Mouse (Mus musculus) cerebellum, adult 2 months (tissue): ENCODE data around the gene Smpdl3b. TPM values are rescaled to one million over a fixed set of nuclear protein-coding genes. Genes with fewer than 3 reads are reported as not detected.

Experiments used
- DNase-seq, 2 experiments: peaks; one replicate each; pipeline ENCODE4 v3.0.0; 2021
- H3K27ac ChIP-seq: fragments of 200-500 bp; 2 replicates; pipeline ENCODE4 v1.5.1; 2012; ENCODE audit warnings: low read length, control low read depth, inconsistent platforms; ENCODE audit not compliant: insufficient read depth
- H3K27me3 ChIP-seq: fragments of 200-500 bp; 2 replicates; pipeline ENCODE4 v1.6.1; 2012; ENCODE audit warnings: inconsistent platforms, mild to moderate bottlenecking, low read length, moderate library complexity; ENCODE audit not compliant: control insufficient read depth, insufficient read depth
- H3K4me1 ChIP-seq: fragments of 200-500 bp; 2 replicates; pipeline ENCODE4 v1.6.1; 2011; ENCODE audit warnings: low read length; ENCODE audit not compliant: control insufficient read depth, insufficient read depth
- H3K4me3 ChIP-seq: fragments of 200-500 bp; replicated peaks from 2 replicates; pipeline ENCODE3; 2011; ENCODE audit warnings: mild to moderate bottlenecking, low read depth, low read length, control low read depth; ENCODE audit not compliant: insufficient read depth
- CTCF ChIP-seq: fragments of 200-500 bp; IDR thresholded peaks from 2 replicates; pipeline ENCODE4 v1.5.1; 2011; ENCODE audit warnings: low read depth, mild to moderate bottlenecking, control low read depth, low read length, moderate library complexity, borderline replicate concordance; ENCODE audit not compliant: insufficient read depth
- POLR2A ChIP-seq: fragments of 200-500 bp; IDR thresholded peaks from 2 replicates; pipeline ENCODE4 v1.6.1; 2011; ENCODE audit warnings: low read length, control low read depth, borderline replicate concordance; ENCODE audit not compliant: insufficient read depth
- WGBS: fragments of 180-500 bp; shearing (Covaris S2); methylation state at CpG from one replicate; pipeline ENCODE4 v1.1.7; 2018; 5-methylcytosine and 5-hydroxymethylcytosine counted together
- polyA plus RNA-seq: library from polyadenylated mRNA; depleted of rRNA; stranded (reverse); fragments of >200 nt; gene quantifications from 2 replicates; pipeline ENCODE4 v1.2.3, GENCODE M21; 2012; rRNA removed

Smpdl3b gene
- polyA plus RNA-seq, 1 experiment, result 1.9 TPM

DNA sequence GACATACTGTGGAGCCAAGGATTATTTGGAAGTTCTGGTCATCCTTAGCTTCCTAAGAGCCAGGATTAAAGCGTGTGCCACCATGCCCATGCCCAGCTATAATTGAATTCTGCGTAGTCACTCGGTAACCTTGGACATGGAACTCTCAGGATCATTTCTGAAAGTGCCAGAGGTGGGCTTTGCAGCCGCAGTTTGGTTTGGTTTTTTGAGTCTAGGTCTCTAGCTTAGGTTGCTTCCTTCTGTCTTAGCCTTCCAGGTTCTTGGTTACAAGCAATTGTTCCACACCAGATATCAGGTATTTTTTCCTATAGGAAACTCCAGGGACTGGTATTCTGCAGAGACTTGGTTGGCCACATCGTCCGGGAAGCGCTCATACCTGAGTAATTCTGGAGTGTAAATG, 43.9 kb downstream of the Smpdl3b start:
- no peak for DNase-seq
- TF ChIP-seq CTCF (no peak), POLR2A (no peak)
- H3K4me1 ChIP-seq, result no peaks in the 10 kb centered on the region
- WGBS, result 97% methylated on average over 7 of the region's 7 CpGs
- no peak overlapping the region for H3K27ac ChIP-seq
- H3K27me3 ChIP-seq, result no peaks in the 10 kb centered on the region
- no peak overlapping the region for H3K4me3 ChIP-seq

DNA sequence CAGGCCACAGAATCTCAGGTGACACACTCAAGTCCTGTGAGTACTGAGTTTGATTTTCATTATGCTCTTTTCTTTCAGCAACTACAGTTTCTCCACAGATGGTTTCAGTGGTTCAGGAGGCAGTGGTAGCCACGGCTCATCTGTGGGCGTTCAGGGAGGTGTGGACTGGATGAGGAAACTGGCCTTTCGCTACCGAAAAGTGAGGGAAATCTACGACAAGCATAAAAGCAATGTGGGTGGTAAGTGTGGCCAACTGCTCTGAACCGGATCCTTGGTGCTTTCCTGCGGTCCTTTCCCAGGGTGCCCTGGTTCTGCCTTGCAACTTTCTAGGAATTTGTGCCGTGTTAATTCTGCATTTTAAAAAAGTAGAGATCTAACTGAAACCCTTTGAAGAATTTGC, 50.2 kb downstream of the Smpdl3b start:
- WGBS, result 96% methylated on average over 8 of the region's 8 CpGs
- TF ChIP-seq POLR2A (no peak), CTCF (no peak)
- H3K27ac ChIP-seq, result no peak overlapping the region
- no peak for DNase-seq
- H3K4me1 ChIP-seq, result no peaks in the 10 kb centered on the region
- H3K4me3 ChIP-seq, result no peak overlapping the region
- no peaks in the 10 kb centered on the region for H3K27me3 ChIP-seq

DNA sequence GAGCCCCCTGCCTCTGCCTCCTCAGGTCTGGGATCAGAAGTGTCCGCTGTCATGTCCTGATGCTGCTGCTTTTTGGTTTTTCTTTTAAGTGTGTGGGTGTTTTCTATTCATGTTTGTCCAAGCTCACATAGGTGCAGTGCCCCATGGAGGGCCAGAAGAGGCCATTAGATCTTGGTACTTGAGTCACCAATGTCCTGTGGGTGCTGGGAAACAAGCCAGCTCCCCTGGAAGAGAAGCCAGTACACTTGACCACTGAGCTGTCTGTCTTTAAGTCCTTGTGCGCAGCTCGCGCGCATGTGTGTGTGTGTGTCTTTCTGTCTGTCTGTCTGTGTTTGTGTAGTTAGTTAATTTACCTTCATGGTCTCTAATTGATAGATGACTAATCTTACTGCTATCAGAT, 55.0 kb downstream of the Smpdl3b start:
- H3K27ac ChIP-seq, result no peak overlapping the region
- WGBS, result 99% methylated on average over 5 of the region's 5 CpGs
- H3K27me3 ChIP-seq, result no peaks in the 10 kb centered on the region
- no peaks in the 10 kb centered on the region for H3K4me1 ChIP-seq
- no peak for DNase-seq
- no peak overlapping the region for H3K4me3 ChIP-seq
- no peak for TF ChIP-seq CTCF
- TF ChIP-seq POLR2A, result no peak

DNA sequence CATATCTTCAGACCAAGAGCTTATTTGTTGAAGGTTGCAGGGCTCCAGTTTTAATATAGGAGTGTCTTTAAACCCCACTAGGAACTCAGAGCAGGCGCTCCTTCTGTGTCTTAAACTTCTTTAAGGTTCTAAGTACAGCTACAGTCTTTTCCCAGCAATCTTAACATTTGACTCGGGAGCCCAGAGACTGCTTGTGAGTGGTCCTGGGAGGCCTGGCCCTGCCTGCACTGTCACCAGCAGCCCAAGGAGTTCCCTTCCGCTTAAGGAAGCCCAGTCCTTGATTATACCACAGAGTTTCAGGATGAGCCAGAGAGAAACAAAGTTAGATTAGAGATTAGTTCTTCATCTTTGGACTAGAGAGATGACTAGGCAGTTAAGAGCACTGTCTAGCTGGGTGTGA, 63.7 kb downstream of the Smpdl3b start:
- Histone ChIP-seq H3K4me3 (no peak overlapping the region), H3K27ac (no peak overlapping the region), H3K4me1 (no peaks in the 10 kb centered on the region), H3K27me3 (no peaks in the 10 kb centered on the region)
- DNase-seq, result no peak
- WGBS, result 94% methylated on average over 3 of the region's 3 CpGs
- no peak for TF ChIP-seq CTCF
- TF ChIP-seq POLR2A, result no peak

DNA sequence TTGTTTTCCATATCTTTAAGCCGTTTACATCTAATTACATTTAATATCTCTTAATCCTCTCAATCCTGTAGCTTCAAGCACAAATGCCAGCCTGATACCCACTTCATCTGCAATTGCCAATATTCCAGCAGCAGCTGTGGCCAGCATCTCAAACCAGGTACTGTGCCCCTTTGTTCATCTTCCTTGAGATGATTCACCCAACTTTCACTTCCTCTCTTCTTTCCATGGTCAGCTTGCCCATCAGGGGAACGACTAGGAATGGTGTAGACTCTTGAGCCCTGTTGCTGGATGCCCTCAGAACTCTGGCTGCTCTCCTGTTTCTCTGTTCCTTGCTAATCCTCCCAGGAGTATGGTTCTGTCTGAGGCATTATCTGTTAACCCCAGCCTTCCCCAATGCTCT, 67.4 kb downstream of the Smpdl3b start:
- TF ChIP-seq CTCF (no peak), POLR2A (no peak)
- no peaks in the 10 kb centered on the region for H3K27me3 ChIP-seq
- WGBS, result 86% methylated on average over 2 of the region's 2 CpGs
- H3K4me3 ChIP-seq, result no peak overlapping the region
- no peaks in the 10 kb centered on the region for H3K4me1 ChIP-seq
- DNase-seq, result no peak
- H3K27ac ChIP-seq, result no peak overlapping the region

Other genes starting within 250 kb of the Smpdl3b start
- 9.8 and 10.2 TPM in 2 replicates for gene Sesn2, start 246.8 kb downstream of the Smpdl3b start, polyA plus RNA-seq
- gene Atpif1, start 223.6 kb downstream of the Smpdl3b start, polyA plus RNA-seq, result 569 and 629 TPM in 2 replicates
- 97.2 and 116 TPM in 2 replicates for gene Dnajc8, start 221.7 kb downstream of the Smpdl3b start, polyA plus RNA-seq
- gene Ptafr, start 193.2 kb downstream of the Smpdl3b start, polyA plus RNA-seq, result 0.40 and 0.41 TPM in 2 replicates
- gene Eya3, start 118.3 kb downstream of the Smpdl3b start, polyA plus RNA-seq, result 25.1 and 27.9 TPM in 2 replicates
- gene Xkr8, start 24.7 kb downstream of the Smpdl3b start, polyA plus RNA-seq, result 7.4 and 7.6 TPM in 2 replicates
- gene Rpa2, start 11.1 kb upstream of the Smpdl3b start, polyA plus RNA-seq, result 20.0 and 21.3 TPM in 2 replicates
- 0.41 and 0.44 TPM in 2 replicates for gene Themis2, start 39.1 kb upstream of the Smpdl3b start, polyA plus RNA-seq
- 67.6 and 69.2 TPM in 2 replicates for gene Ppp1r8, start 85.9 kb upstream of the Smpdl3b start, polyA plus RNA-seq
- 88.6 and 89.0 TPM in 2 replicates for gene Stx12, start 127.3 kb upstream of the Smpdl3b start, polyA plus RNA-seq
- gene Fam76a, start 165.3 kb upstream of the Smpdl3b start, polyA plus RNA-seq, result 30.0 and 30.5 TPM in 2 replicates
- 0.32 and 0.38 TPM in 2 replicates for gene Fgr, start 216.8 kb upstream of the Smpdl3b start, polyA plus RNA-seq